Mouse (Mus musculus): ENCODE measurements around the gene Wbp1. TPM values are rescaled to one million over a fixed set of nuclear protein-coding genes. Genes with fewer than 3 reads are reported as not detected.

Gene Wbp1
- polyA plus RNA-seq, 1 experiment from 2014 or later = 227 TPM

- no peak overlapping the region for H3K9ac ChIP-seq
- no peak overlapping the region for H3K4me2 ChIP-seq
- H3K36me3 ChIP-seq = peaks cover 13% of the 10 kb centered on the region
- H3K9me3 ChIP-seq = no peaks in the 10 kb centered on the region
- H3K27me3 ChIP-seq = no peaks in the 10 kb centered on the region
- H3K4me3 ChIP-seq = no peak overlapping the region
- no peak for ATAC-seq (ENCODE audit: low FRiP score)
- 92% methylated on average over 4 of the region's 4 CpGs for WGBS
- no peak overlapping the region for H3K27ac ChIP-seq
- peaks cover 47% of the 10 kb centered on the region for H3K4me1 ChIP-seq (replicated peaks)
Observed at GRCm38 (mm10) chr6:83111510-83112136, 9.7 kb downstream of the Wbp1 start.

GRCm38 (mm10) chr6:83108762-83109668, 12.3 kb downstream of the Wbp1 start, which contains the start of gene Mrpl53:
TSS of gene Mrpl53 (plus strand) at chr6:83109040.
- Histone ChIP-seq H3K9me3 (no peaks in the 10 kb centered on the region), H3K27ac (peak within 1 kb of the TSS; percentile 88), H3K27me3 (no peaks in the 10 kb centered on the region), H3K4me1 (replicated peaks) (peaks cover 29% of the 10 kb centered on the region), H3K36me3 (peaks cover 23% of the 10 kb centered on the region), H3K4me2 (peak within 1 kb of the TSS; percentile 82), H3K9ac (peak within 1 kb of the TSS; percentile 89), H3K4me3 (peak within 1 kb of the TSS; percentile 83)
- ATAC-seq (ENCODE audit: low FRiP score) = peak; percentile 90
- WGBS = under 1% methylated on average over 76 of the region's 76 CpGs

- Histone ChIP-seq H3K4me2 (peak overlapping the region; percentile 82), H3K36me3 (peaks cover 23% of the 10 kb centered on the region), H3K27me3 (peaks cover 3% of the 10 kb centered on the region; the same call in 1 of the 2 replicates), H3K4me3 (peak overlapping the region; percentile 83), H3K9me3 (no peaks in the 10 kb centered on the region), H3K4me1 (replicated peaks) (peaks cover 38% of the 10 kb centered on the region), H3K9ac (peak overlapping the region; percentile 89), H3K27ac (peak overlapping the region; percentile 88; the same call in 1 of the 2 replicates)
- ATAC-seq (ENCODE audit: low FRiP score) = no peak
- 33% methylated on average over 13 of the region's 13 CpGs for WGBS
Observed at GRCm38 (mm10) chr6:83107566-83108400, 13.6 kb downstream of the Wbp1 start.

GRCm38 (mm10) chr6:83104158-83104557, 17.2 kb downstream of the Wbp1 start:
- Histone ChIP-seq H3K4me3 (no peak overlapping the region), H3K4me2 (no peak overlapping the region), H3K36me3 (peaks cover 19% of the 10 kb centered on the region), H3K27me3 (peaks cover 3% of the 10 kb centered on the region; the same call in 1 of the 2 replicates), H3K9ac (no peak overlapping the region), H3K4me1 (replicated peaks) (peaks cover 37% of the 10 kb centered on the region), H3K9me3 (no peaks in the 10 kb centered on the region), H3K27ac (no peak overlapping the region)
- ATAC-seq (ENCODE audit: low FRiP score) = no peak
- WGBS = 66% methylated on average over 4 of the region's 4 CpGs

- 43% methylated on average over 11 of the region's 11 CpGs for WGBS
- peak overlapping the region; percentile 92 for H3K9ac ChIP-seq
- no peak overlapping the region for H3K27ac ChIP-seq
- H3K27me3 ChIP-seq = peaks cover 3% of the 10 kb centered on the region; the same call in 1 of the 2 replicates
- H3K9me3 ChIP-seq = no peaks in the 10 kb centered on the region
- peaks cover 32% of the 10 kb centered on the region for H3K4me1 ChIP-seq (replicated peaks)
- peak overlapping the region; percentile 80 for H3K4me3 ChIP-seq
- ATAC-seq (ENCODE audit: low FRiP score) = no peak
- peak overlapping the region; percentile 98 for H3K4me2 ChIP-seq
- peaks cover 19% of the 10 kb centered on the region for H3K36me3 ChIP-seq
Observed at GRCm38 (mm10) chr6:83103130-83103650, 18.2 kb downstream of the Wbp1 start.

GRCm38 (mm10) chr6:83101688-83102556, 19.4 kb downstream of the Wbp1 start:
- H3K27ac ChIP-seq = peak overlapping the region; percentile 90
- peaks cover 13% of the 10 kb centered on the region for H3K36me3 ChIP-seq
- peak; percentile 80 for ATAC-seq (ENCODE audit: low FRiP score)

GRCm38 (mm10) chr6:83101316-83101687, 20.1 kb downstream of the Wbp1 start, which contains the start of the genes Ccdc142 and Gm42688:
TSS of gene Ccdc142 (plus strand) at chr6:83101601.
TSS of gene Gm42688 (plus strand) at chr6:83101617.
- Histone ChIP-seq H3K4me3 (peak within 1 kb of the TSS; percentile 80), H3K4me2 (peak within 1 kb of the TSS; percentile 98), H3K27me3 (peaks cover 4% of the 10 kb centered on the region; the same call in 1 of the 2 replicates), H3K36me3 (peaks cover 9% of the 10 kb centered on the region; the same call in 1 of the 2 replicates), H3K4me1 (replicated peaks) (peaks cover 23% of the 10 kb centered on the region), H3K27ac (peak within 1 kb of the TSS; percentile 90), H3K9ac (peak within 1 kb of the TSS; percentile 92), H3K9me3 (no peaks in the 10 kb centered on the region)
- peak; percentile 93 for ATAC-seq (ENCODE audit: low FRiP score)
- 0% methylated on average over 25 of the region's 25 CpGs for WGBS

More at GRCm38 (mm10) chr6:83101688-83102556, 19.4 kb downstream of the Wbp1 start:
- Histone ChIP-seq H3K4me2 (peak overlapping the region; percentile 98), H3K4me3 (peak overlapping the region; percentile 80), H3K9me3 (no peaks in the 10 kb centered on the region), H3K4me1 (replicated peaks) (peaks cover 23% of the 10 kb centered on the region), H3K9ac (peak overlapping the region; percentile 92), H3K27me3 (peaks cover 3% of the 10 kb centered on the region; the same call in 1 of the 2 replicates)
- WGBS = 1% methylated on average over 64 of the region's 74 CpGs

GRCm38 (mm10) chr6:83098411-83098810, 22.9 kb downstream of the Wbp1 start:
- H3K27ac ChIP-seq = no peak overlapping the region
- no peak overlapping the region for H3K9ac ChIP-seq
- H3K9me3 ChIP-seq = no peaks in the 10 kb centered on the region
- no peak overlapping the region for H3K4me3 ChIP-seq
- 81% methylated on average over 2 of the region's 2 CpGs for WGBS
- no peak overlapping the region for H3K4me2 ChIP-seq
- H3K27me3 ChIP-seq = peaks cover 15% of the 10 kb centered on the region
- peaks cover 20% of the 10 kb centered on the region for H3K4me1 ChIP-seq (replicated peaks)
- no peak for ATAC-seq (ENCODE audit: low FRiP score)
- no peaks in the 10 kb centered on the region for H3K36me3 ChIP-seq

GRCm38 (mm10) chr6:83095968-83096367, 25.4 kb downstream of the Wbp1 start:
- 44% methylated on average over 6 of the region's 6 CpGs for WGBS

GRCm38 (mm10) chr6:83092416-83093127, 28.8 kb downstream of the Wbp1 start:
- Histone ChIP-seq H3K27me3 (peaks cover 69% of the 10 kb centered on the region), H3K9me3 (no peaks in the 10 kb centered on the region), H3K4me1 (replicated peaks) (peaks cover 4% of the 10 kb centered on the region), H3K36me3 (no peaks in the 10 kb centered on the region), H3K9ac (no peak overlapping the region), H3K4me3 (no peak overlapping the region), H3K4me2 (no peak overlapping the region), H3K27ac (no peak overlapping the region)
- ATAC-seq (ENCODE audit: low FRiP score) = no peak
- WGBS = 43% methylated on average over 6 of the region's 6 CpGs

More at GRCm38 (mm10) chr6:83095968-83096367, 25.4 kb downstream of the Wbp1 start:
- no peak for ATAC-seq (ENCODE audit: low FRiP score)
- Histone ChIP-seq H3K4me2 (no peak overlapping the region), H3K9ac (no peak overlapping the region), H3K36me3 (no peaks in the 10 kb centered on the region), H3K27ac (no peak overlapping the region), H3K4me3 (no peak overlapping the region), H3K27me3 (peaks cover 35% of the 10 kb centered on the region), H3K9me3 (no peaks in the 10 kb centered on the region), H3K4me1 (replicated peaks) (0 out of 2 replicates have a peak, but pooled peaks cover 3% of the 10 kb centered on the region)

Data from hindbrain, embryonic 13.5 days (tissue).